Mouse (Mus musculus): Measurements from ENCODE around the gene Gm5127. TPM values are rescaled to one million over a fixed set of nuclear protein-coding genes. Genes with fewer than 3 reads are reported as not detected.

Gm5127 gene
- polyA plus RNA-seq, 1 experiment, result 0.07 TPM

GRCm38 (mm10) chrX:106633543-106633942 is 50.6 kb downstream of the Gm5127 start:
- no peaks in the 10 kb centered on the region for H3K27me3 ChIP-seq (ENCODE audit: control insufficient read depth, insufficient read depth, low read length)
- no peaks in the 10 kb centered on the region for H3K4me1 ChIP-seq (replicated peaks; ENCODE audit: control insufficient read depth, insufficient read depth, low read length)
- no peaks in the 10 kb centered on the region for H3K36me3 ChIP-seq (ENCODE audit: control insufficient read depth, insufficient read depth, low read length)
- DNase-seq, result no peak
- H3K27ac ChIP-seq (ENCODE audit: control insufficient read depth, insufficient read depth, low read length), result no peak overlapping the region
- no peak overlapping the region for H3K4me3 ChIP-seq (ENCODE audit: control insufficient read depth, insufficient read depth, low read length)
- no peak for TF ChIP-seq POLR2A (IDR thresholded peaks at IDR 0.05; ENCODE audit: control insufficient read depth, extremely low read depth, insufficient read depth, low read length, poor library complexity)
- TF ChIP-seq CTCF (IDR thresholded peaks at IDR 0.05; ENCODE audit: borderline replicate concordance, control insufficient read depth, extremely low read depth, insufficient read depth, low read length, poor library complexity), result no peak

- no peaks in the 10 kb centered on the region for H3K27me3 ChIP-seq (ENCODE audit: control insufficient read depth, insufficient read depth, low read length)
- WGBS, result 50% methylated on average over 3 of the region's 3 CpGs
- H3K27ac ChIP-seq (ENCODE audit: control insufficient read depth, insufficient read depth, low read length), result no peak overlapping the region
- no peak for DNase-seq
- no peak overlapping the region for H3K4me3 ChIP-seq (ENCODE audit: control insufficient read depth, insufficient read depth, low read length)
- TF ChIP-seq POLR2A (IDR thresholded peaks at IDR 0.05; ENCODE audit: control insufficient read depth, extremely low read depth, insufficient read depth, low read length, poor library complexity), result no peak
- no peak for TF ChIP-seq CTCF (IDR thresholded peaks at IDR 0.05; ENCODE audit: borderline replicate concordance, control insufficient read depth, extremely low read depth, insufficient read depth, low read length, poor library complexity)
- no peaks in the 10 kb centered on the region for H3K4me1 ChIP-seq (replicated peaks; ENCODE audit: control insufficient read depth, insufficient read depth, low read length)
- no peaks in the 10 kb centered on the region for H3K36me3 ChIP-seq (ENCODE audit: control insufficient read depth, insufficient read depth, low read length)
Observed at GRCm38 (mm10) chrX:106634799-106635541, 52.0 kb downstream of the Gm5127 start.

GRCm38 (mm10) chrX:106662101-106662500 is 79.1 kb downstream of the Gm5127 start:
- no peak for DNase-seq
- no peaks in the 10 kb centered on the region for H3K4me1 ChIP-seq (replicated peaks; ENCODE audit: control insufficient read depth, insufficient read depth, low read length)
- no peak for TF ChIP-seq POLR2A (IDR thresholded peaks at IDR 0.05; ENCODE audit: control insufficient read depth, extremely low read depth, insufficient read depth, low read length, poor library complexity)
- no peak for TF ChIP-seq CTCF (IDR thresholded peaks at IDR 0.05; ENCODE audit: borderline replicate concordance, control insufficient read depth, extremely low read depth, insufficient read depth, low read length, poor library complexity)
- H3K27me3 ChIP-seq (ENCODE audit: control insufficient read depth, insufficient read depth, low read length), result no peaks in the 10 kb centered on the region
- no peak overlapping the region for H3K27ac ChIP-seq (ENCODE audit: control insufficient read depth, insufficient read depth, low read length)
- no peak overlapping the region for H3K4me3 ChIP-seq (ENCODE audit: control insufficient read depth, insufficient read depth, low read length)
- H3K36me3 ChIP-seq (ENCODE audit: control insufficient read depth, insufficient read depth, low read length), result no peaks in the 10 kb centered on the region

DNA sequence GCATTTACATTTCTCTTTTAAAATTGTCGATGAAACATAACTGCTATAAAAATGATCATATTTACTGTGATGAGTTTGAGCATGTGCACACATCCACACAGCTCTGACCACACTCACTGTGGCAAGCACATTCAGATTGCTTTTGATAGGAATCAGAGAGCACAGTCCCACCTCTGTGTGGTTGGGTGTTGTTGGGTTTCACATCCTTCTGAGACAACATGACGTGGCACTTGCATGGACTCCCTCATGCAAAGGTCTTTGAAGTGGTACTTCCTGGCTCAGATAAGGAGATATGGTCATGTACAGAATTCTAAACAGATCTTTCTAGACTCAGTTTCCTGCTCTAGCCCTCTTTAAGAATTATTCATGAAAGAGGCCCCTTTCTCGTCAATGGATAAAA is 121.6 kb downstream of the Gm5127 start:
- no peak for DNase-seq
- WGBS, result 24% methylated on average over 3 of the region's 3 CpGs
- H3K4me1 ChIP-seq (replicated peaks; ENCODE audit: control insufficient read depth, insufficient read depth, low read length), result no peaks in the 10 kb centered on the region
- no peak overlapping the region for H3K27ac ChIP-seq (ENCODE audit: control insufficient read depth, insufficient read depth, low read length)
- H3K4me3 ChIP-seq (ENCODE audit: control insufficient read depth, insufficient read depth, low read length), result no peak overlapping the region
- no peak for TF ChIP-seq POLR2A (IDR thresholded peaks at IDR 0.05; ENCODE audit: control insufficient read depth, extremely low read depth, insufficient read depth, low read length, poor library complexity)
- no peak for TF ChIP-seq CTCF (IDR thresholded peaks at IDR 0.05; ENCODE audit: borderline replicate concordance, control insufficient read depth, extremely low read depth, insufficient read depth, low read length, poor library complexity)
- H3K27me3 ChIP-seq (ENCODE audit: control insufficient read depth, insufficient read depth, low read length), result no peaks in the 10 kb centered on the region
- H3K36me3 ChIP-seq (ENCODE audit: control insufficient read depth, insufficient read depth, low read length), result no peaks in the 10 kb centered on the region

GRCm38 (mm10) chrX:106717160-106717559 is 134.2 kb downstream of the Gm5127 start:
- Histone ChIP-seq H3K36me3 (ENCODE audit: control insufficient read depth, insufficient read depth, low read length) (no peaks in the 10 kb centered on the region), H3K4me1 (replicated peaks; ENCODE audit: control insufficient read depth, insufficient read depth, low read length) (no peaks in the 10 kb centered on the region), H3K4me3 (ENCODE audit: control insufficient read depth, insufficient read depth, low read length) (no peak overlapping the region), H3K27me3 (ENCODE audit: control insufficient read depth, insufficient read depth, low read length) (no peaks in the 10 kb centered on the region), H3K27ac (ENCODE audit: control insufficient read depth, insufficient read depth, low read length) (no peak overlapping the region)
- WGBS, result 45% methylated on average over 2 of the region's 2 CpGs
- DNase-seq, result no peak
- TF ChIP-seq CTCF (IDR thresholded peaks at IDR 0.05; ENCODE audit: borderline replicate concordance, control insufficient read depth, extremely low read depth, insufficient read depth, low read length, poor library complexity) (no peak), POLR2A (IDR thresholded peaks at IDR 0.05; ENCODE audit: control insufficient read depth, extremely low read depth, insufficient read depth, low read length, poor library complexity) (no peak)

DNA sequence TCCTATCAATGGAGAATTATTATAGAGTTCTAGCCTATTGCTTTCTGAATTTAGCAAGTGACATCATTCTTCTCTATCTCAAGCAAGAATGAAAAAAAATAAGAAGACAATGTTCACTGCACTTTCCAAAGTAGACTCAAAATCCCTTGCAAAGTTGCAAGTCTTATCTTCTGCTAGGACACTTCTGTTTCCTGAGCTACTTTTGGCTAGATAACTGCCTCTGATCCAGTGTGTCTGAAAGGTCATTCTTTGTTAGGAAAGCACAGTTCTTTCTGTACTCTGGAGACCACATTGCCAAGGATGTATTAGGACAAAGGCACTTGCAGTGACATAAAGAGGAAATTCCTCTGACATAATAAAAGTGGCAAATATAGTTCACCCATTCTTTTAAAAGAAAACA is 159.3 kb downstream of the Gm5127 start:
- Histone ChIP-seq H3K4me1 (replicated peaks; ENCODE audit: control insufficient read depth, insufficient read depth, low read length) (no peaks in the 10 kb centered on the region), H3K36me3 (ENCODE audit: control insufficient read depth, insufficient read depth, low read length) (no peaks in the 10 kb centered on the region), H3K27me3 (ENCODE audit: control insufficient read depth, insufficient read depth, low read length) (no peaks in the 10 kb centered on the region), H3K27ac (ENCODE audit: control insufficient read depth, insufficient read depth, low read length) (no peak overlapping the region), H3K4me3 (ENCODE audit: control insufficient read depth, insufficient read depth, low read length) (no peak overlapping the region)
- TF ChIP-seq POLR2A (IDR thresholded peaks at IDR 0.05; ENCODE audit: control insufficient read depth, extremely low read depth, insufficient read depth, low read length, poor library complexity), result no peak
- TF ChIP-seq CTCF (IDR thresholded peaks at IDR 0.05; ENCODE audit: borderline replicate concordance, control insufficient read depth, extremely low read depth, insufficient read depth, low read length, poor library complexity), result no peak
- no peak for DNase-seq

DNA sequence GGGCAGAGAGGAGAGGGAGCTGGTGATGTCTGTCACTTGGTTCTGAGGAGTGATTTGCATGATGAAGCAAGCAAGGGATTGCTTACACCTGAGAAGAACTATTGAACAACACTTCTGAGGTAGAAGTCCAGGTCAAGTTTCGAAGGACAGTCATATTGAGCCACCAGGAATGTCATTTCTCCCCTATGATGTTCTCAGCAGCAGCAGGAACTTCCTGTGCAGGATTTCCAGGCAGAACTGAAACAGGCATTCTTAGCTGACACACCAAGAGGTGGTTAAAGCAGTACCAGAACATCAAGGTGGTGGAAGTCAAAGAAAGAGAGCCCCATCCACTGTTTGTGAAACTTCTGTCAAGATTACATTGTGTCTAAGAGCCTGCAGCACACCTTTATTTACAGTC is 172.3 kb downstream of the Gm5127 start:
- Histone ChIP-seq H3K36me3 (ENCODE audit: control insufficient read depth, insufficient read depth, low read length) (no peaks in the 10 kb centered on the region), H3K27me3 (ENCODE audit: control insufficient read depth, insufficient read depth, low read length) (no peaks in the 10 kb centered on the region), H3K4me1 (replicated peaks; ENCODE audit: control insufficient read depth, insufficient read depth, low read length) (no peaks in the 10 kb centered on the region), H3K4me3 (ENCODE audit: control insufficient read depth, insufficient read depth, low read length) (no peak overlapping the region), H3K27ac (ENCODE audit: control insufficient read depth, insufficient read depth, low read length) (no peak overlapping the region)
- TF ChIP-seq POLR2A (IDR thresholded peaks at IDR 0.05; ENCODE audit: control insufficient read depth, extremely low read depth, insufficient read depth, low read length, poor library complexity), result no peak
- TF ChIP-seq CTCF (IDR thresholded peaks at IDR 0.05; ENCODE audit: borderline replicate concordance, control insufficient read depth, extremely low read depth, insufficient read depth, low read length, poor library complexity), result no peak
- 88% methylated on average over 1 of the region's 1 CpGs for WGBS
- no peak for DNase-seq

Other genes starting within 250 kb of the Gm5127 start
- 0.03 TPM in 1 of 2 replicates, not detected in the other for gene Fndc3c1, start 97.8 kb upstream of the Gm5127 start, polyA plus RNA-seq (2012; rRNA removed)
- gene Cysltr1, start 20.5 kb downstream of the Gm5127 start, polyA plus RNA-seq (2012; rRNA removed), result 0.48 and 1.1 TPM in 2 replicates

Measured in thymus, adult 2 months (tissue).